Mouse (Mus musculus): Measurements from ENCODE around the gene Megf8.
"Not testable (repeated sequence)": the region's sequence is repeated elsewhere in the genome, so short reads cannot be mapped to it uniquely, and the experiment has no call there.

The Megf8 gene

GRCm38 (mm10) chr7:25383385-25383784 lies 66.4 kb downstream of the Megf8 start:
- DNase-seq (ENCODE audit: low spot score) = no peak

DNA sequence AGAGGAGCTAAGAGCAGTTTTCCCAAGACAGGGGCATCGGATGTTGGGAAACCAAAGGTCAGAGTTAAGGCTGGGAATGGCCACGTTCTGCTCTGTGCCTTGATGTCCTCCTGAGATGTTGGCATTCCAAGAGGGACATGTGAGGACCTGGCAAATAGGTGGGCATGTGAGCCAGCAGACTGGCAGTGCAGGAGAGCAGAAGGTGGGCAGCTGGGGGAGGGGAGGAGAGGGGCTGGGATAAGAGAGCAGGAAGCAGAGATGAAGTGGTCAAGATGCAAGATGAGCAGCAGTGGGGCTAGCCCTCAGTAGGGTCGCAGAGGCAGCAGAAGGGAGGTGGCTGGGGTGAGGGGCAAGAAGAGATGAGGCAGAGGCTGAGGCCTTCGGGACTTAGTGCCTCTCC lies 66.9 kb downstream of the Megf8 start:
- no peak for DNase-seq (ENCODE audit: low spot score)

DNA sequence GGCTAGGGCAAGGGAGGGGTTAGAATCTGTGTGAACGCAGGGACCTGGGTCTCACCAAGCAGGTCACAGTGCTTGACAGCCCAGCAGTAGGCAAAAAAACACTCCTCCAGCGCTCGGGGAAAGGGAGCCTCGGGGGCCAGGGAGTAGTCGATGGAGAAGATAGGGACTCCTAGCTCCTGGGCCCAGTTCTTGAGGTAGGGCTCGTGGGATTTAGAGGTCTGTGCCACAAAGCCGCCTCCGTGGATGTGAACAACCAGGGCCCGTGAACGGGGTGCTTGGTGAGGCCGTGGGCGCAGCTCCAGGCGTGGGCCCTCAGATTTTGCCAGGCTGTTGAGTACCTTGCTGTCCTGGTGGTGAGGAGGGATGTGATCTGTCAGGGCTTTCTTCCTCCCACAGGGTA lies 67.4 kb downstream of the Megf8 start:
- no peak for DNase-seq (ENCODE audit: low spot score)

GRCm38 (mm10) chr7:25384818-25385217 lies 67.9 kb downstream of the Megf8 start:
- DNase-seq (ENCODE audit: low spot score) = no peak

GRCm38 (mm10) chr7:25385259-25385658 lies 68.3 kb downstream of the Megf8 start:
- DNase-seq (ENCODE audit: low spot score) = no peak

DNA sequence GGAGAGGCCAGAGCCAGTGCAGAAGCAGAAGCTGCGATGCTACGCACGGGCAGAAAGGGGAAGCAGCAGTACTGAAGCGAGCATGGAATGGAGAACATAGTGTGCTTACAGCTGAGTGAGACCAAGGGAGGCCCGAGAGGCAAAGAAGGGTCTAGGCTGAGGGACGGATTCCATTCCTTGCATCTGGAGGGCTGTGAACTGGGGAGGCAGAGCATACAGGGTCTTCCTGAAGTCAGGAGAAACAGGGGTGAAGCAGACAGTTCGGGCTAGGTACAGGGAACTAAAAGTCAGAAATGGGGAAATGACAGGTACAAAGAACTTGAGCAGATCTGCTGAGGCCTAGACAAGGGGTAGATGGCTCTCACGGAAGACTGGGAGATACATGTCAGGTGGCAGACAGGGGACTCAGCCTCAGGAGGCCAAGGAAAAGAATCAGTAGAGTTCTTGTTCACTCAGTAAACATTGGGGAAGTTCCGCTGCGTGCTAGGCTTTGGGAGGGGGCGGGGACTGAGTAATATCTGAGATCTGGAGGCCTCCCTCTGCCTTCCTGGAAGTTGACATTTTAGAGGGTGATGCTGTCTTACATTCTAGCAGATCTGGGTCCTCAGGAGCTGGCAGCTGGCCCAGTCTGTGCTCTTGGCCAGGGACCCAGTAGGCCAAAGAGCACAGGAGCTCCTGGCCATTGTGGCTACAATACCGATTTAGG lies 69.0 kb downstream of the Megf8 start:
- DNase-seq (ENCODE audit: low spot score) = no peak

GRCm38 (mm10) chr7:25387811-25388440 lies 71.0 kb downstream of the Megf8 start:
- DNase-seq (ENCODE audit: low spot score) = no peak

- DNase-seq (ENCODE audit: low spot score) = no peak
These were observed 72.0 kb downstream of the Megf8 start for GRCm38 (mm10) chr7:25388916-25389315.

GRCm38 (mm10) chr7:25390054-25390770 lies 73.2 kb downstream of the Megf8 start:
- DNase-seq (ENCODE audit: low spot score) = no peak

DNA sequence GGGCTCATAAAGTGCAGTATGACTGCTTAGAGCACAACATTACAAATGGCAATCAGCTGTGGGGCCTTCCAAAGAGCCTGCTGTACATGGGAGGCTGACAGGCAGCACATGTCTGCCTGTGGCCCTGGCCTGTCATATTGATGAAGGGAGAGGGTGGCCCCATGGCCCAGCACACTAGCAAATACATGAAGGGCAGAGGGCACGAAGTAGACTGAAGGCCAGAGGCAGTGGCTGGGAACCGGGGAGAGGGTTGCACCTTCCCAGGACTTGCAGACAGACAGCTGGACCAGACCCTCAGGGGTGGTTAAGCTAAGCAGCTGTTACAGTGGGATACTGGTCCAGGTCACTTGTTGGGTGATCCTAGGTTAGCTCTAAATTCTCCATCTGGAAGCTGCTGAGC lies 74.0 kb downstream of the Megf8 start:
- no peak for DNase-seq (ENCODE audit: low spot score)

DNA sequence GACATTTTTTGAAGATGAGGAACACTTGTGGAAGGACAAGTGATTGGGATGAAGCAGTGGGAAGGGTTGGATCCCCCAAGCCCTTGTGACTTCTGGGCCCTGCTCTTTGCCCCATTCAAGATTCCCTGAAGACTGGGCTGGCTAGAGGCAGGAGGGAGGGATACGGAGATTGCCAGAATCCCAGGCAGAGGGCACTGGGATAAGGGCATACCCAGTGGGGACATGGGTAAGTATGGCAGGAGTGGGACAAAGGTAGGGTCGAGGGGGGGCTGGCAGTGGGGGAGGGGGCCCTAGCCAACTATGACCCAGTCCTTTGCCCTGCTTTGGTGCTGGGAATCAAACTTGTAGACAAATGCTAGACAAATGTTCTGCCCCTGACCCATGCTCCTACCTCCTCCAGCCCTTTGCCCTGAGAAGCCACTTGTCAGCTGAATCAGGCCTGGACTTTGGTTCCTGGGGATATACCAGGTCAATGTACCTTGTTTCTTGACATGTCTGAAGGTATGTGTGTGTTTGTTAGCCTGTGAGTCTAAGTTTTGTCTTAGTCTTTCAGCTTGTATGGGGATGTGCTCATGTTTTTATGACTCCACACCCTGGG lies 75.0 kb downstream of the Megf8 start:
- no peak for DNase-seq (ENCODE audit: low spot score)

DNA sequence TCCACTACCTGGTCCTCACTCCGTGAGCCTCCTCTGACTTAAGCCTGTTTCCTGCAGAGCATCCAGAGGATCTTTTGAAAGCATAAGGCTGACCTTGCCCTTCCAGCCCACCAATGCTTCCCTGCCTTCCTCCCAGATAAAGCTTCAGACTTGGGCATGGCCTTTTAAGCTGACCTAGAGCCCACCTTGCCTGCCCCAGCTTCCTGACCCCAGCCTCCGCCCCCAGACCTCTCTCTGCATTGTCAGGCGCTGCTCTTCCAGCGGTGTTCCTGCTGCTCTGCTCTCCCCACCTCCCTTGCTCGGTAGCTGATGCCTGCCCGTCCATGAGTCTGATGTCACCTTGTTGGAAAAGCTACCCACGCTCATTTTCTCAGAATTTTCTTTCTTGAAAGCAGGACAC lies 75.9 kb downstream of the Megf8 start:
- no peak for DNase-seq (ENCODE audit: low spot score)

DNA sequence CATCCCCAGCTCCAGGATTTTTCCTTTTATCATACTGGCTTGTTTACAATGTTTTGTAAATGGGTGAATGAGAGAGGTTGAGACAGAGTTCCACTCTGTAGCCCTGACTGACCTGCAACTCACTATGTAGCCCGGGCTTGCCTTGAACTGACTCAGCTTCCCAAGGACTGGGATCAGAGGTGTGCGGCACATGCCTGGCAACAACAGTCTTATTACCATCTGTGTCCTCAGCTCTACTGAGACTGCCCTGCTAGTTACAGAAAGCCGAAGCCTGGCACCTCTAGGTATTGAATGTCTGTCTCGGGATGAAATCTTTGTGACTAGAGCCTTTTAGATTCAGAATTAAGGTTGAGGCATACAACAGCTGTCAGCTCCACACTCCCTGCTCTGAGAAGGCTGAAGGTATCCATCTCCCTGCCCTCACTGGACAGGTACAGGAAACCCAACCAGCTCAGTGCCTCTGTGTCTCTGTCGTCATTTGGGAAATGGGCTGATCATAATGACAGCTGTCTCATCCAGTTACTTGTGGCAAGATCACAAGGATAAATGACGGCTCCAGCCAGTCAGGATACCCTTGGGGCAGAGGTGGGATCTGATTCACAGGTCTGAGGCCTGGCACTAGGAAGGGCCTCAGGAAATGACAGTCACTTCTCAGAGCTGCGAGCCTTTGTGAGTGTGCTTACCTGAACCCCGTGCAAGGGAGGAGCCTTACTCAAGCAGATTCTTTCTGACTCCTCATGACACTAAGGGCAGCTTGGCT lies 76.7 kb downstream of the Megf8 start:
- DNase-seq (ENCODE audit: low spot score) = no peak

DNA sequence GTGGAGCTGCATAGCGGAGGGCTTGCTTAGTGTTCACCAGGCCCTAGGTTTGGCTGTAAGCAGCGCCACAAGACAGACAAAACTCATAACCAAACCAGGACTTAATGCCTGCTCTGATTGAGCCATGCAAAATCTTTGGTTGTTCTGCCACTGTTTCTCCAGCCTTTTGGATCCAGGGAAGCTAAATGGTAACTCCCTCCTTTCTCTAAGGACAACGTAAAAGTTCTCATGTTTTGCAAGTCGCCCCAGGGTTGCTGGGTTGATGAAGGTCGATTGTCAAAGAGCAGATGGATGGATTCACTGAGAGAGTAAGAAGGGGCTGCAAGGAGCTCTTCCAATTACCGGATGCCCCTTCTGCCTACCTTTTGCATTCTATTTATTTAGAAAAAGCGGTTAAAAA lies 77.8 kb downstream of the Megf8 start:
- no peak for DNase-seq (ENCODE audit: low spot score)

- DNase-seq (ENCODE audit: low spot score) = no peak
These were observed 78.2 kb downstream of the Megf8 start for GRCm38 (mm10) chr7:25395186-25395557.

GRCm38 (mm10) chr7:25395558-25396521 lies 78.9 kb downstream of the Megf8 start:
- peak; percentile 91 for DNase-seq (ENCODE audit: low spot score)

GRCm38 (mm10) chr7:25396621-25397020 lies 79.7 kb downstream of the Megf8 start:
- DNase-seq (ENCODE audit: low spot score) = no peak

GRCm38 (mm10) chr7:25398610-25399009 lies 81.6 kb downstream of the Megf8 start, which contains the start of gene Lipe:
TSS of gene Lipe (minus strand) at chr7:25398710.
- DNase-seq (ENCODE audit: low spot score) = no peak

GRCm38 (mm10) chr7:25399028-25399427 lies 82.1 kb downstream of the Megf8 start:
- DNase-seq (ENCODE audit: low spot score) = not testable (repeated sequence)

- DNase-seq (ENCODE audit: low spot score) = no peak
These were observed 84.6 kb downstream of the Megf8 start for GRCm38 (mm10) chr7:25401551-25401950.

DNA sequence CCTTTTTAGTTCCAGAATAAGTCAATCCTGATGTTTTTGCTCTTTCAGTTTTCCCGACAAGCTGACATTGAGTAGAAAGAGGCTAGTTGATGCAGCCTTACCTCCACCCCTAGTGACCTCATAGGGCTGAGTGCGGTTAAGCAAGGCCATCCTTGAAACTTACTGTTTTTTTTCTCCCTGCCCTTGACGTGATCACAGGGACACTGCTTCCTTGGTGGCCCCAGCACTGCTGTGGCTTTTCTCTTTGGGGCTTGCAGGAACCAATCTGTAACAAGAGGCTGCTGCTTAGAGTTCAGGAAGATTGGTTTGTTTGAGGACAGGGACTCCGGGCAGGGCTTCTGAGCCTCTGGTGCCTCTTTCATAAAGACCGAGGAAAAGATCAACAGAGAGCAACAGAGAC lies 85.0 kb downstream of the Megf8 start:
- DNase-seq (ENCODE audit: low spot score) = no peak

All from retina, embryonic 14.5 days (tissue).